Mouse (Mus musculus) heart, embryonic 16.5 days (tissue): ENCODE measurements around the gene Luc7l3. TPM values are rescaled to one million over a fixed set of nuclear protein-coding genes. Genes with fewer than 3 reads are reported as not detected.
A peak's percentile ranks its signal among the peaks of the same experiment; 100 is the strongest.

Experiments used
- ATAC-seq: fragments of 200-750 bp; cut with Nextera tagmentation; replicated peaks from 2 replicates; pipeline ENCODE4 v1.8.0; 2017; ENCODE audit warnings: moderate number of reproducible peaks; ENCODE audit not compliant: insufficient read depth, low FRiP score; ENCODE audit errors: extremely low read depth
- H3K27ac ChIP-seq: fragments of 300-500 bp; sonication (generic); 2 replicates; pipeline ENCODE4 v1.5.1; 2014; ENCODE audit warnings: mild to moderate bottlenecking, low read length, control low read depth, moderate library complexity
- H3K27me3 ChIP-seq: fragments of 300-500 bp; sonication (generic); 2 replicates; pipeline ENCODE4 v1.6.1; 2014; ENCODE audit warnings: low read length, mixed read lengths; ENCODE audit not compliant: control insufficient read depth, insufficient read depth
- H3K36me3 ChIP-seq: fragments of 300-500 bp; sonication (generic); 2 replicates; pipeline ENCODE4 v1.6.1; 2014; ENCODE audit not compliant: control insufficient read depth, insufficient read depth
- H3K4me1 ChIP-seq: fragments of 300-500 bp; sonication (generic); 2 replicates; pipeline ENCODE4 v1.6.1; 2014; ENCODE audit warnings: low read length, mixed read lengths; ENCODE audit not compliant: control insufficient read depth, insufficient read depth
- H3K4me2 ChIP-seq: fragments of 300-500 bp; sonication (generic); 2 replicates; pipeline ENCODE4 v1.6.1; 2014; ENCODE audit warnings: low read depth, mild to moderate bottlenecking, control low read depth, low read length
- H3K4me3 ChIP-seq: fragments of 300-500 bp; sonication (generic); 2 replicates; pipeline ENCODE4 v1.5.1; 2014; ENCODE audit warnings: mild to moderate bottlenecking, control low read depth, low read length
- H3K9ac ChIP-seq: fragments of 300-500 bp; sonication (generic); 2 replicates; pipeline ENCODE4 v1.6.1; 2014; ENCODE audit warnings: low read length, control low read depth
- H3K9me3 ChIP-seq: fragments of 300-500 bp; sonication (generic); replicated peaks from 2 replicates; pipeline ENCODE4 v1.6.1; 2016; ENCODE audit warnings: low read length; ENCODE audit not compliant: control insufficient read depth
- WGBS: fragments of 180-500 bp; shearing (Covaris S2); extraction: QIAGEN DNeasy Blood & Tissue Kit; methylation state at CpG from one replicate; pipeline ENCODE4 v1.1.7; 2014; 5-methylcytosine and 5-hydroxymethylcytosine counted together
- polyA plus RNA-seq: library from polyadenylated mRNA; unstranded; fragments of >200 nt; fragmentation: Nextera tagmentation; extraction: Ambion mirVana; gene quantifications from 2 replicates; pipeline ENCODE4 v1.2.1, GENCODE M21; 2015

Gene Luc7l3
- polyA plus RNA-seq, 1 experiment from 2014 or later, result 73.2 TPM

GRCm38 (mm10) chr11:94351094-94351493 is 29.3 kb upstream of the Luc7l3 start:
- no peak overlapping the region for H3K4me3 ChIP-seq
- H3K4me1 ChIP-seq, result peaks cover 8% of the 10 kb centered on the region; the same call in 1 of the 2 replicates
- H3K36me3 ChIP-seq, result no peaks in the 10 kb centered on the region
- no peak for ATAC-seq
- no peaks in the 10 kb centered on the region for H3K9me3 ChIP-seq
- H3K27ac ChIP-seq, result no peak overlapping the region
- H3K27me3 ChIP-seq, result peaks cover 9% of the 10 kb centered on the region; the same call in 1 of the 2 replicates
- H3K4me2 ChIP-seq, result no peak overlapping the region
- 36% methylated on average over 3 of the region's 3 CpGs for WGBS
- no peak overlapping the region for H3K9ac ChIP-seq

- 43% methylated on average over 1 of the region's 1 CpGs for WGBS
Observed at GRCm38 (mm10) chr11:94350337-94350736, 28.5 kb upstream of the Luc7l3 start.

DNA sequence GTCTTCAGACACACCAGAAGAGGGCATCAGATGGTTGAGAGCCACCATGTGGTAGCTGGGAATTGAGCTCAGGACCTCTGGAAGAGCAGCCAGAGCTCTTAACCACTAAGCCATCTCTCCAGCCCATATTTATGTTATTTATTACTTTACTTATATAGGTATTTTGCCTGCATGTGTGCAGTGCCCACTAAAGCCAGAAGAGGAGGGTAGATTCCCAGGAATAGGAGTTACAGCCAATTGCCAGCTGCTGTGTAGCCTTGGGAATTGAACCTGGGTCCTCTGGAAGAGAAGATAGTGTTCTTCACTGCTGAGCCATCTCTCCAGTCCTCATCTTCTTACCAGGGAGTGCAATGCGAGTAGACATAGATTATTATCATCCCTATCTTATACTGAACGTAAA is 28.1 kb upstream of the Luc7l3 start:
- no peak overlapping the region for H3K27ac ChIP-seq
- no peak for ATAC-seq
- H3K27me3 ChIP-seq, result peaks cover 9% of the 10 kb centered on the region; the same call in 1 of the 2 replicates
- H3K4me1 ChIP-seq, result peaks cover 12% of the 10 kb centered on the region; the same call in 1 of the 2 replicates
- H3K4me2 ChIP-seq, result no peak overlapping the region
- no peak overlapping the region for H3K4me3 ChIP-seq
- H3K9me3 ChIP-seq, result no peaks in the 10 kb centered on the region
- H3K36me3 ChIP-seq, result no peaks in the 10 kb centered on the region
- H3K9ac ChIP-seq, result no peak overlapping the region
- WGBS, result 71% methylated on average over 2 of the region's 2 CpGs

More at GRCm38 (mm10) chr11:94350337-94350736, 28.5 kb upstream of the Luc7l3 start:
- H3K9me3 ChIP-seq, result no peaks in the 10 kb centered on the region
- peaks cover 12% of the 10 kb centered on the region; the same call in 1 of the 2 replicates for H3K4me1 ChIP-seq
- no peaks in the 10 kb centered on the region for H3K36me3 ChIP-seq
- H3K27me3 ChIP-seq, result peaks cover 9% of the 10 kb centered on the region; the same call in 1 of the 2 replicates
- H3K4me3 ChIP-seq, result no peak overlapping the region
- no peak overlapping the region for H3K4me2 ChIP-seq
- no peak overlapping the region for H3K27ac ChIP-seq
- no peak overlapping the region for H3K9ac ChIP-seq
- ATAC-seq, result no peak

- ATAC-seq, result no peak
- 82% methylated on average over 7 of the region's 7 CpGs for WGBS
- H3K27ac ChIP-seq, result no peak overlapping the region
- no peaks in the 10 kb centered on the region for H3K27me3 ChIP-seq
- H3K4me1 ChIP-seq, result peaks cover 25% of the 10 kb centered on the region; the same call in 1 of the 2 replicates
- no peak overlapping the region for H3K4me2 ChIP-seq
- no peak overlapping the region for H3K9ac ChIP-seq
- H3K36me3 ChIP-seq, result no peaks in the 10 kb centered on the region
- no peaks in the 10 kb centered on the region for H3K9me3 ChIP-seq
- H3K4me3 ChIP-seq, result no peak overlapping the region
Observed at GRCm38 (mm10) chr11:94347063-94347575, 25.3 kb upstream of the Luc7l3 start.

- H3K4me1 ChIP-seq, result peaks cover 29% of the 10 kb centered on the region; the same call in 1 of the 2 replicates
- H3K36me3 ChIP-seq, result no peaks in the 10 kb centered on the region
- H3K27ac ChIP-seq, result no peak overlapping the region
- no peaks in the 10 kb centered on the region for H3K27me3 ChIP-seq
- WGBS, result 33% methylated on average over 3 of the region's 3 CpGs
- H3K4me3 ChIP-seq, result no peak overlapping the region
- peak; percentile 43; the same call in 1 of the 2 replicates for ATAC-seq
- no peaks in the 10 kb centered on the region for H3K9me3 ChIP-seq
- no peak overlapping the region for H3K9ac ChIP-seq
- no peak overlapping the region for H3K4me2 ChIP-seq
Observed at GRCm38 (mm10) chr11:94346611-94347010, 24.8 kb upstream of the Luc7l3 start.

DNA sequence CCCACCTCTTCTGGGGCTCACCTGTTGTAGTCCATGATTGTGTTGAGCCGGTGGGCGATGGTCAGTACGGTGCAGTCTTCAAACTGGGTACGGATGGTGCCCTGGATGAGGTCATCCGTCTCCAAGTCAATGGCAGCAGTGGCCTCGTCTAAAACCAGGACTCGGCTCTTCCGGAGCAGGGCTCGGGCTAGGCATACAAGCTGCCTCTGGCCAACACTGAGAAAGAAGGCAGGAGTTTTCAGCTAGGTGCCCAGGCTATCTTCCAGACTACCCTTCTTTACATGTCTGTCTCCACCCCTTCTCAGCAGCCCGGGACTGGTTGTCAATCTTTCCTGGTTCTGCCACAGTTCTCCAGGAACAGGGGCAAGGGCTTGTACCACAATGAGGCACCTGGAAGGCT is 24.1 kb upstream of the Luc7l3 start:
- Histone ChIP-seq H3K4me2 (no peak overlapping the region), H3K4me1 (peaks cover 29% of the 10 kb centered on the region; the same call in 1 of the 2 replicates), H3K27ac (no peak overlapping the region), H3K4me3 (no peak overlapping the region), H3K9ac (no peak overlapping the region), H3K27me3 (no peaks in the 10 kb centered on the region), H3K36me3 (no peaks in the 10 kb centered on the region), H3K9me3 (no peaks in the 10 kb centered on the region)
- no peak for ATAC-seq
- 68% methylated on average over 10 of the region's 10 CpGs for WGBS

- H3K4me2 ChIP-seq, result no peak overlapping the region
- H3K27me3 ChIP-seq, result no peaks in the 10 kb centered on the region
- no peak for ATAC-seq
- H3K9me3 ChIP-seq, result no peaks in the 10 kb centered on the region
- H3K9ac ChIP-seq, result no peak overlapping the region
- peaks cover 31% of the 10 kb centered on the region; the same call in 1 of the 2 replicates for H3K4me1 ChIP-seq
- 27% methylated on average over 1 of the region's 1 CpGs for WGBS
- peaks cover 5% of the 10 kb centered on the region for H3K36me3 ChIP-seq
- H3K27ac ChIP-seq, result no peak overlapping the region
- H3K4me3 ChIP-seq, result no peak overlapping the region
Observed at GRCm38 (mm10) chr11:94344470-94344869, 22.7 kb upstream of the Luc7l3 start.

GRCm38 (mm10) chr11:94343955-94344358 is 22.2 kb upstream of the Luc7l3 start:
- Histone ChIP-seq H3K4me2 (no peak overlapping the region), H3K36me3 (peaks cover 10% of the 10 kb centered on the region), H3K27me3 (no peaks in the 10 kb centered on the region), H3K27ac (no peak overlapping the region), H3K4me3 (no peak overlapping the region), H3K4me1 (peaks cover 31% of the 10 kb centered on the region; the same call in 1 of the 2 replicates), H3K9ac (no peak overlapping the region), H3K9me3 (no peaks in the 10 kb centered on the region)
- no peak for ATAC-seq
- WGBS, result 57% methylated on average over 5 of the region's 5 CpGs

DNA sequence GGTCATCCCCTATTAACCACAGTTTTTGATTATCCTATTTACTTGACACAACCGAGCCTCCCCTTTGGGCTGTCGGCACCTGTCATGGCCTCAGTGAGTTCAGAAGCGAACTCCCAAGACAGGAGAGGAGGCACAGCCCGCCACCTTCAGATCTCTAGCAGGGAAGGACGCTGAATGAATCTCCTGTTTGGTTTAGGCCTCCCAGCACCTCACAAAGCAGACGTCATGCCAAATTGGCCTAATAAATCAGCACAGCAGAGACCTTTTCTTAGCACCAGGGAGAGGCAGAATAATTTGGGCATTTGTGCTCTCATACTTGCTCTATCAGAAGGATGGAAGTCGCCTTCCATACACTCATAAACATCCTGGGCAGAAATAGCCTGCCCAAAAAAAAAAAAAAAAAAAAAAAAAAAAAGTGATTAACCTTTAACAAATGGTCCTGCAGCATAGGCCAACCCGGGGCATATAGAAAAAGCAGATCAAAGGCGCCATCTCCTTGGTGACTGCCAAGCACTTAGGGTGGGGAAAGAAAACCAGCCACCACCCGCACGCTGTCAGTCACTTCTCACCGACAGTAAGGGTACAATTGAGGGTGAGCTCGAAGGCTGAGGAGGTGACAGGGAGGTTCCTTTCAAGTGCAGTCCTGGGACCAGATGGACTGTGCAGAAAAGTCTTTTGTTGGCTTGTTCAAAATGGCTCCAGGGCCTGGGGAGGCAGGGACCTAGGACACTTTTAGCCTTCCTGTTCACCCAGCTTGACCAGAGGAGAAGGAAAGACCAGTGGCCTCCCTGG is 20.5 kb upstream of the Luc7l3 start:
- Histone ChIP-seq H3K27ac (no peak overlapping the region), H3K9ac (peak overlapping the region; percentile 11; the same call in 1 of the 2 replicates), H3K4me3 (no peak overlapping the region), H3K4me2 (no peak overlapping the region), H3K27me3 (no peaks in the 10 kb centered on the region), H3K4me1 (peaks cover 31% of the 10 kb centered on the region; the same call in 1 of the 2 replicates), H3K36me3 (peaks cover 18% of the 10 kb centered on the region), H3K9me3 (no peaks in the 10 kb centered on the region)
- WGBS, result 39% methylated on average over 13 of the region's 13 CpGs
- ATAC-seq, result no peak
